Mouse (Mus musculus): Measurements from ENCODE around the gene Med14. TPM values are rescaled to one million over a fixed set of nuclear protein-coding genes. Genes with fewer than 3 reads are reported as not detected.

The Med14 gene
- polyA plus RNA-seq, 1 experiment from 2014 or later = 33.1 TPM

DNA sequence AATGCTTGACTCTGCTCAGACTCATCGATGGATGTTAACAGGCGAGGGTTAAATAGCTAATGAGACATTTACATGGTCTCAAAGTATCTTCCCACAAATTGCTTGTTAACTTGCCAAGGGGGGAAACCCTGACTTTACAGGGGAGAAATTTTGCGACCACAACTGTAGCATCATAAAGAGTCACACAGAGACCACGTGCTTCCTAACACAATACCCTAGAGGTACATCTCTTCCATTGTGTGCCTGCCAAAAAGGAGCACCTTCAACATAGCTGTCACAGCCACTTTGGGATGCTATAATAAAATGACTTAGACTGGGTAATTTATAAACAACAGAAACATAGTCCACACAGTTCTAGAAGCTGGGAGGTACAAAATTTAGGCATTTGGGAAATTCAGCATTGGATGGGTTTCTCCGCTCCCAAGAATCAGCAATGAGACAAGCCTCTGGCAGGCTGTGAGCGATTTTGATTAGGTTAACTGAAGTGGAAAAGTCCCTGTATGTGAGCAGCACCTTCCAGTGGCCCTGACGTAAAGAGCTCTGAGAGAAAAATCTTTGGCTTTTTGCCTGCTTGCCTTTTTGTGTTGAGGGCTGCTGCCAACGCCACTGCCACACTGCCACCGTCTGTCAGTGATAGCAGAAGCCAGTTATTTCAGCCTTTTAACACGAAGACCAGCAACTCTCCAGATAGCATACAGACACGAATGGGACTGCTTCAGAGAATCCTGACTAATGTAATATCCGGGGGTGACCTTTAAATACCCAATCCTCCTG is 116.2 kb downstream of the Med14 start:
- H3K4me2 ChIP-seq (ENCODE audit: low read depth, low read length, severe bottlenecking) = no peak overlapping the region
- no peaks in the 10 kb centered on the region for H3K36me3 ChIP-seq (ENCODE audit: control insufficient read depth, insufficient read depth, low read length)
- no peaks in the 10 kb centered on the region for H3K4me1 ChIP-seq (replicated peaks; ENCODE audit: control insufficient read depth, insufficient read depth, low read length)
- ATAC-seq (replicated peaks; ENCODE audit: low FRiP score) (no peak), DNase-seq (ENCODE audit: low spot score) (no peak)
- no peak overlapping the region for H3K4me3 ChIP-seq (ENCODE audit: low read depth, low read length)
- no peaks in the 10 kb centered on the region for H3K27me3 ChIP-seq (ENCODE audit: control insufficient read depth, insufficient read depth, low read length)
- H3K9ac ChIP-seq (ENCODE audit: low read length) = no peak overlapping the region
- H3K27ac ChIP-seq (ENCODE audit: low read depth, low read length) = no peak overlapping the region
- H3K9me3 ChIP-seq (ENCODE audit: control insufficient read depth, low read length) = no peaks in the 10 kb centered on the region
- 61% methylated on average over 12 of the region's 12 CpGs for WGBS

DNA sequence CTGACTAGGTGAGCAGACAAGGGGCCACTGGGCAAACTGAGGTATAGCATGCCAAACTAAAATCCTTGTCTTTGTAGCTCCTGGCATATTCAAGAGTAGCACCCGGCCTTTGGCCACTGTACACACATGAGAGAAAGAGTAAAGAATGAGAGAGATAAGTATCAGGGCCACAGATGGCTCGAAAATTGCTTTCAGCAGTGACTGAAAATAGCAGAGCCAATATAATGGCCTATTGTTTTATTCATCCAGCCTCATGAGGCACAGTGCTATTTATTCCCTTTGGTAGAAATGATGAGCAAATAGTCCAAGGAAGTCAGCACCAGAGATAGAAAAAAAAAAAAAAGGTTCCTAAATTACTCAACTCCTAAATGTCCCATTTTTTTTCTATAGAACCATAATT is 116.9 kb downstream of the Med14 start:
- WGBS = 47% methylated on average over 2 of the region's 2 CpGs
- Histone ChIP-seq H3K4me1 (replicated peaks; ENCODE audit: control insufficient read depth, insufficient read depth, low read length) (no peaks in the 10 kb centered on the region), H3K36me3 (ENCODE audit: control insufficient read depth, insufficient read depth, low read length) (no peaks in the 10 kb centered on the region), H3K4me2 (ENCODE audit: low read depth, low read length, severe bottlenecking) (no peak overlapping the region), H3K27ac (ENCODE audit: low read depth, low read length) (no peak overlapping the region), H3K27me3 (ENCODE audit: control insufficient read depth, insufficient read depth, low read length) (no peaks in the 10 kb centered on the region), H3K4me3 (ENCODE audit: low read depth, low read length) (no peak overlapping the region), H3K9me3 (ENCODE audit: control insufficient read depth, low read length) (no peaks in the 10 kb centered on the region), H3K9ac (ENCODE audit: low read length) (no peak overlapping the region)
- DNase-seq (ENCODE audit: low spot score) (no peak), ATAC-seq (replicated peaks; ENCODE audit: low FRiP score) (no peak)

Other genes with a start within 250 kb of the Med14 start
- 80.7 and 81.9 TPM in 2 replicates for gene Atp6ap2, start 174.3 kb downstream of the Med14 start, polyA plus RNA-seq (2014; fragmentation: Nextera tagmentation; extraction: Ambion mirVana)
- gene 1810030O07Rik, start 88.4 kb downstream of the Med14 start, polyA plus RNA-seq (2014; fragmentation: Nextera tagmentation; extraction: Ambion mirVana) = 34.6 and 35.0 TPM in 2 replicates